Mouse (Mus musculus) thymus, postnatal 36 days (tissue): ENCODE data around the gene Rin2.

Experiments used
- DNase-seq, 2 experiments: peaks; one replicate each; pipeline ENCODE4 v3.0.0; 2022; ENCODE audit warnings: mixed read lengths in 2 of 2

Gene Rin2

DNA sequence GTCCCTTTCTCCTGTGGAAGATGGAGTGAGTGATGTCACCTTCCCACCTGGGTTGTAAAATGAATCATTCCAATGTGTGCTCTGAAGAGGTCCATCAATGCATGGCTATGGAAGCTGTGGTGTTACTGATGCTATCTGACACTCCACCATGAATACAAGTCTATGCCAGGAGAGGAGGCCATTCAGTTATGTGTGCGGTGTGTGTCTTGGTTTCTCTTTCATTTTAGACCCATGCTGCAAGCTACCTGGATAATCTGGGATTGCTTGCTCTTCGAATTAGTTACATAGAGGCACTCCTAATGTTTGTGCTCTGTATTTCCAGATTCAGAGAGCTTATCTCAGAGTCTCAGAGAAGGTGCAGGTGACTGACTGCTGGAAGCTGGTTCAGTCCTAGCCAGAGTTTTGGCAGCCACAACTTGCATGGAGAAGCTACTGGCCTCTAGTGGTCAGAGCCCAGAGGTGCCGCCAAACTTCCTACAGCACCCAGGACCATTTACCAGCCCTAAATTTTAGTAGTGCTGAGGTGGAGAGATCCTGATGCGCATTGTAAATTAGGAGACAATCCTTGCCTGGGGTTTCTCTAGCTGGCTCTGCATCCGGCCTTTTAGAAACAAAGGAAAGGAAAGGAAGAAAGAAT, 119.4 kb downstream of the Rin2 start:
- peak; percentile 17 to 18 for DNase-seq

DNA sequence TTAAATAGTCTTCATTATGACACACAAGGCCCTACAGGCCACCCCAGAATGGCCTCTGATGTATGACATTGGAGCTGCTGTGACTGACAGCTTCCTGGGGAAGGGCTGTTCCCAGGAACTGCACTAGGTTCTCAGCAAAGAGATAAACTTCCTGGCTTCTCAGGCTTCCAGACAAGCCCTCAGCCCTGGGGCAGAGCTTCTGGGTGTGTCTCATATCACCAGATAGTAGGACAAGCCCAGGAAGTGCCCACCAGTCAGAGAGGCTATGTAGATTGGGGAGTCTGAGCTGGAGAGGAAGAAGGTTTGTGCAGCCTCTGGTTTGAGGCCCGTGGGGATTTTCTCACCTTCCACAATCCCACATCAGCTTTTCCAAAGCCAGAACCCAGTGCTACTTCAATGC, 122.8 kb downstream of the Rin2 start:
- no peak for DNase-seq

- DNase-seq: no peak
Observed at GRCm38 (mm10) chr2:145798954-145799353, 123.9 kb downstream of the Rin2 start.

- no peak for DNase-seq
Observed at GRCm38 (mm10) chr2:145801322-145802052, 126.5 kb downstream of the Rin2 start.

DNA sequence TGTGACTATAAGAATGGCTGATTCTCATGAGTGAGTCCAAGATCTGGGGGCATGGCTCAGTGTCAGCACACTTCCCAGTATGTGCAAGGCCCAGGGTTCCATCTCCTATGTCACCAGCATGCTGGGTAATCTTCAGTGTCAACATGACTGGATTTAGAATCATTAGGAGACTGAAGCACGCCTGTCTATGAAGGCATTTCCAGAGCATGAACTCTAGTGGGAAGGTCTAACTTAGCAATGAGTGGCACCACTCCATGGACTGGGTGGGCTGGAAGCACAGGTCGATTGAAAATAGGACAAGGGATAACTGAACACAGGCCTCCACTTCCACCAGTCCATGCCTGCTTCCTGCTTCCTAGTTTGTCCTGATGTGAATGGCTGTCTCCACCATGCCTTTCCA, 127.6 kb downstream of the Rin2 start:
- no peak for DNase-seq

DNA sequence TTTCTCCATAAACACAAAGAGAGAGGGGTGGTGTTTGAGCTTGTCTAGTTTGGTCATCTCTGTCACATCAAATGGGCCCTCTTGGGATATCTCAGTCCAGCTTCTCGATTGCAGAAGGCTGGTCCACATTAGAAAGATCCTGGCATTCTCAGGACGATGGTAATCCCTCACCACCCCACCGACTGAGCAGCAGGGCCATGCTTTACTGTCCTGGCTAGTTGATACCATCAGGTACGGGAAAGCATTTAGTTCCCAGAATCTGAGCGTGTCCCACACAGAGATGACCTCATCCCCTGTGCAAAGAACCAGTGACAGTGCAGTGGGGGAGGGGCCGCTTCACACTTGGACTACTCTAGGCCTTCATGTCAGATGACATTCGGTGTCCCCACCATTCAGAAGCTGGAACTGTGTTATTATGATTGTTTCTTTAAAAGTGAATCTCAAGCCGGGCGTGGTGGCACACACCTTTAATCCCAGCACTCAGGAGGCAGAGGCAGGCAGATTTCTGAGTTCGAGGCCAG, 128.9 kb downstream of the Rin2 start:
- DNase-seq: no peak

- no peak for DNase-seq
Observed at GRCm38 (mm10) chr2:145804524-145804923, 129.5 kb downstream of the Rin2 start.

GRCm38 (mm10) chr2:145807276-145807675, 132.3 kb downstream of the Rin2 start:
- DNase-seq: no peak

DNA sequence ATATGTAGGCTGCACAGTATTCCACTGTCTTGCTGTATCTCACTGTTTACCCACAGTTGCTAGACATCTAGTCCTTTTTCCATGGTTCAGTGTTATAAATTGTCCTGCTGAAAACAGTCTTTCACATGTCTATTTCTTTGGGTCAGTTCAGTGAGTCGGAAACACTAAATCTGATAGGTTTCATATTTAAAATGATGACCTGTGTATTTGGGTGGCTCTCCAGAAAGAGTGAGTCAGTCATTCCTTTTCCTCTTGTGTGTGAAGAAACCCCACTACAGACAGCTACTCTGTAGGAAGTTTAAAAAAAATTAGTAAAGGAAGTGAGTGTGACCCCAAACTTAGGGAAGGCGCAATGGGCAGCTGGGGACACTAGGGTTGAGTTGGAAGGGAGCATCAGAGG, 133.2 kb downstream of the Rin2 start:
- no peak for DNase-seq

DNA sequence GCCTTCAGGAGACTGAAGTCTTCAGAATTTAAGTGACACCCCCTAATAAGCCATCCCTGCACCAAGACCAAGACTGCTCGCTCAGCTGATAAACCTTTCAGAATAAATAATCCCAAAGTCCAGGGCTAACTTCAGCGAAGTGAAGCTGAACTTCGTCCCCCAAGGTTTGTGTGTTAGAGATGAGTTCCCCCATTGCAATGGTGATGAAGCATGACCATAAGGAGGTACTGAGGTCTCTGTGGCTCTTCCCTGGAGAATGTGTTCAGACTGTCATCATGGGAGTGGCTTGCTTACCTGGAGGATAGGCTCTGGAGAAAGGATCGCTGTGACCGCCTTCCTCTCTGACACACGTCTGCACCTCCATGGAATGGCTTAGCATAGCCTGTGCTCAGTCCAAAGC, 133.7 kb downstream of the Rin2 start:
- DNase-seq: no peak

DNA sequence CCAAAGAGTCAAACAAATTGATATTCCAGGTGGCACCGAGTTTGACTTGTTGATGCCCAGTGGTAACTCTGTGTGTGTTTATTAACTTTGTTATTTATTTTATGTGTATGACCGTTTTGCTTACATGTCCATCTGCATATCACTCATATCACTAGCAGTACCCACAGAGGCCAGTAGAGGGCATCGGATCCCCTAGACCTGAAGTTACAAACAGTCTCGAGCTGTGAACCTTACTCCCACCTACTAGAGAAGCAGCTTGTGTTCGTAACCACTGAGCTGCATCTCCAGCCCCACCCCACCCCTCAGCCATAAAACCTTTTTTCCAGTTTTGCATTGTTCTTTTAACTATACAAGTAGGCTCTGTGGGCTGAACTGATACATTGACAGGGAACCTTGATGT, 135.7 kb downstream of the Rin2 start:
- DNase-seq: peak; percentile 11 to 37

DNA sequence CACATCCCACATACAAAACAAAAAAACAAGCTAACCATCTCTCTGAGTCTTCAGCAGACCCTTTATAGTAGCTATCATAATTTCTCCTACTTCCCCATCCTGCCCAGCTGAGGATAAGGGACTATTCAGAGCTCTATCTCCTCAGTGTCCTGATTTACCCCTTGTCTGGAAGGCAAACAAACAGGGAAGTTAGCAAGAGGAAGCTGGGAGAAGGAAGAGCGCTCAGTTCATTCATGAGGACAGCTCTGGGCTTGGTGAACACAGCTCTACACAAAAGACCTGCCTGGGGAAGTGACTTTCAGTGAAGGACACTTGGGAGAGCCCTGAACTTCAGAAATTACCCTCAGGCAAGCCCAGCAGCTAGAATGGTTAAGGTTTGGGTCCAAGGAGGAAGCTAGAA, 137.8 kb downstream of the Rin2 start:
- no peak for DNase-seq

DNA sequence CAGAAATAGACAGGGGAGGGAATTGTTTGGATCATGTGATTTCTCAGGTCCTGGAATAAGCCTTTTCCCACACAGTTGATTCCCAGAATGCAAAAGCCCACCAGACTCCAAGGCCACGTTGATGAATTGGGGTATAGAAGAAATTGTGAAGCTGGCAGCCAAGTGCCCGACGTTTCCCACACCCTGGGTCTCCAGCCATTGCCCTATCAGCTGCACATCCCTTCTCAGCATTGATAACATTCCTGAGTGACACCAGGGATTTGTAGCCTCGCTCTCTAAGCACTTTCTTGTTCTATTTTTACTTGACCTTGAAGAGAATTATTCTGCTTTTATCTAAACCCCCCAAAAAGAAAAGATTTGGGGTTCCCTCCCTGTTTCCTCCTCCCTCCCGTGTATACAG, 142.2 kb downstream of the Rin2 start:
- DNase-seq: no peak

GRCm38 (mm10) chr2:145822013-145822782, 147.2 kb downstream of the Rin2 start:
- DNase-seq: no peak

DNA sequence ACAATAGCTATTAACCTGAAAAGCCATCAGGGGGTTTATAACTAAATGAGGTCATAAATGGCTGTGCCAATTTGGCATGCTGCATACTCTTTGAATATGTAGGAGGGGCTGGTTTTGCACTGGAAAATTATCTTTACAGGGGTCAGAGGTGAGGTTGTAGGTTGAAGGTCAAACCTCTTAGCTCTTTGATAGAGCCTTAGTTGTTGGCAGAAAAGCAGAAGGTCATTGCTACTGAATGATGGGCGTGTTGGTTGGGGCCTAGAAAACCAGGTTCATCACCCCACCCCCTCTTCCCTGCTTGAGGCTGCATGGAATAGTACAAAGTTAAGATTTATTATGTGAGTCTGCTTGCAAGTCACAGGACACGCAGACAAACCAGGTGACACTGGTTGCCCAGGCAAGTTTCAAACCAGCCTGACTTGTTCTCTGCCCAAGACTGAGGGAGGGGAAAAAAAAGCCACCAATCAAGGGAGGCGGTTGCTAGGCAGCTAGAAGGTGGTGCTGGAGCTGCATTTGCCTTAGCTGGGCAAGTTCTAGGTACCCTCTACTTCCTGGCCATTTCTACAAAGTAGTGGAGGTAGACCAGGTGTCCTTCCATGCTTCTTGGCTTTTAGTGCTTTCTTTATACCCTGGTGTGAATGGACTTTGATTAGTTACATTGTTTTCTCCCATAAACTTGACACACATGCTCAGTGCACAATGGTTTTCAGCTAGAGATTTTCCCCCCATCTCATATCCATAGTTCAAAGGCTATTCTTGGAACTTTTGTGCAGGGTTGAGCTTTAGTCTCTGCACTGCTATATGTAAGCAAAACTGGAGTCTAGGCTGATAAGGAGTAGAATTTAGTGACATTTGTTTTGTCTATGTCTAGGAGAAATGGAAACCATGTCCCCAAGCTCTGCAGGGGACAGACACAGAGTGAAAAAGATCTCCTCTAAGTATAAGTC, 148.0 kb downstream of the Rin2 start:
- DNase-seq: no peak

- DNase-seq: no peak
Observed at GRCm38 (mm10) chr2:145824749-145825148, 149.7 kb downstream of the Rin2 start.

DNA sequence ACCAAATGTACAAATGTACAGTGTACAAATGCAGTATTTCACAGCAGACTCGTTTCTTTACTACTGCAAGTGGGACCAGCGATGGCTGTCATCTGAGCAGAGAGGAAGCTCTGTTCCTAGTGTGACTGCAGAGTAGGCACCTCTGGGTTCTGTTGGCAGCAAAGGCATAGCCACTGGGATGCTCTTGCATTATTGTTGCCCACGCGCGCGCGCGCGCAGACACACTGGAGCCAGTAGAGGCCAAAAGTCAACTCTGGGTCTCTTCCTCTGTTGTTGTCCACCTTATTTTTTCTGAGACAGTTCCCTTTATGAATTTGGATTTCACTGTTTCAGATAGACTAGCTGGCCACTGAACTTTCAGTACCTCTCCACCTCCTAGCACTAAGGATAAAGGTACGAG, 150.2 kb downstream of the Rin2 start:
- DNase-seq: no peak

GRCm38 (mm10) chr2:145827930-145828329, 152.9 kb downstream of the Rin2 start:
- no peak for DNase-seq

DNA sequence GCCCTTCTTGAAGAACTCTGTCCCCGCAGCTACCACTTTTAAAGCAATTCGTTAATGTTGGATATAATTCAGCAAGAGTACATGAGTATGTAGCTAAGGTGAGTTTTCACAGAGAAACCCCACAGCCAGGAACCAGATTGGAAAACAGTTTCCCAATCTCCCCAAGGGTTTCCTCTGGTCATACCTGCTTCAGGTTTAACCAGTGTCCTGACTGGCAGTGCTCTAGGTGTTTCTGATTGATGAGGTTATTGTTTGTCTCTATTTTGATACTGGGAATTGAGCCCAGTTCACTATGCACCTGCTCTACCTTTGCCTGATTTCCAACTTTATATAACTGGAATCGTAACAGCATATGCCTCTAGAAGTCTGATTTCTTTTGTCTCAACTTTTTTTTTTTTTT, 153.6 kb downstream of the Rin2 start:
- DNase-seq: no peak

DNA sequence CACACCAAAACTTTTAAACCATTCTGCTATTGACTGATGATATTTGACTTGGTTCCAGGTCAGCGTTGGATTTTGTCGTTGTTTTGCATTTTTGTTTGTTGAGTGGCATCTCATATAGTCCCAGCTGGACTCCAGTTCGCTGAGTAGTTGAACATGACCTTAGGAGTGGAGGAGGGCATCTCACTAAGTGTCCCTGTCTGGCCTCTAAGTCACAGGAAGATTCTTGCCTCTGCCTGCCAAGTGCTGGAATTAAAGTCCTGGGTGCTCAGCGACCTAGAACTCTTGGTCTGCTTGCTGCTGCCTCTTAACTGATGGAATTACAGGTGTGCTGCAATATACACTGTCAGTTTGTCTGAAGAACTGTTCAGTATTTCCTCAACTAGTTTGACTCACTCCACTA, 154.2 kb downstream of the Rin2 start:
- DNase-seq: no peak

GRCm38 (mm10) chr2:145830417-145830816, 155.4 kb downstream of the Rin2 start:
- DNase-seq: no peak
